Mouse (Mus musculus) embryonic facial prominence, embryonic 12.5 days (tissue): ENCODE measurements around the gene Clk3. TPM values are rescaled to one million over a fixed set of nuclear protein-coding genes. Genes with fewer than 3 reads are reported as not detected.

Source experiments
- ATAC-seq: fragments of 200-750 bp; cut with Nextera tagmentation; 2 replicates; pipeline ENCODE4 v1.8.0; 2017; ENCODE audit not compliant: insufficient number of reproducible peaks, insufficient read depth, low FRiP score, low TSS enrichment
- H3K27ac ChIP-seq: fragments of 300-500 bp; sonication (generic); 2 replicates; pipeline ENCODE4 v1.5.1; 2016; ENCODE audit warnings: mild to moderate bottlenecking
- H3K27me3 ChIP-seq: fragments of 300-500 bp; sonication (generic); 2 replicates; pipeline ENCODE4 v1.6.1; 2016; ENCODE audit warnings: mild to moderate bottlenecking, moderate library complexity
- H3K36me3 ChIP-seq: fragments of 300-500 bp; sonication (generic); 2 replicates; pipeline ENCODE4 v1.6.1; 2016; ENCODE audit warnings: mild to moderate bottlenecking
- H3K4me1 ChIP-seq: fragments of 300-500 bp; sonication (generic); 2 replicates; pipeline ENCODE4 v1.6.1; 2016
- H3K4me2 ChIP-seq: fragments of 300-500 bp; sonication (generic); replicated peaks from 2 replicates; pipeline ENCODE4 v1.6.1; 2016; ENCODE audit warnings: mild to moderate bottlenecking, moderate library complexity
- H3K4me3 ChIP-seq: fragments of 300-500 bp; sonication (generic); 2 replicates; pipeline ENCODE4 v1.5.1; 2016; ENCODE audit warnings: mild to moderate bottlenecking
- H3K9ac ChIP-seq: fragments of 300-500 bp; sonication (generic); 2 replicates; pipeline ENCODE4 v1.6.1; 2016; ENCODE audit warnings: mild to moderate bottlenecking, moderate library complexity
- H3K9me3 ChIP-seq: fragments of 300-500 bp; sonication (generic); 2 replicates; pipeline ENCODE4 v1.6.1; 2016; ENCODE audit warnings: mild to moderate bottlenecking, moderate library complexity
- WGBS: fragments of 180-500 bp; shearing (Covaris S2); methylation state at CpG from one replicate; pipeline ENCODE4 v1.1.7; 2016; 5-methylcytosine and 5-hydroxymethylcytosine counted together
- polyA plus RNA-seq: library from polyadenylated mRNA; unstranded; fragments of >200 nt; fragmentation: Nextera tagmentation; extraction: Ambion mirVana; gene quantifications from 2 replicates; pipeline ENCODE4 v1.2.1, GENCODE M21; 2016

The Clk3 gene
- polyA plus RNA-seq, 1 experiment from 2014 or later = 75.4 TPM

GRCm38 (mm10) chr9:57769539-57770069 lies 3.9 kb upstream of the Clk3 start:
- Histone ChIP-seq H3K4me1 (peaks cover 7% of the 10 kb centered on the region), H3K4me2 (no peak overlapping the region), H3K9ac (no peak overlapping the region), H3K9me3 (no peaks in the 10 kb centered on the region), H3K36me3 (no peaks in the 10 kb centered on the region), H3K27me3 (no peaks in the 10 kb centered on the region), H3K4me3 (no peak overlapping the region), H3K27ac (no peak overlapping the region; the same call in 1 of the 2 replicates)
- 67% methylated on average over 2 of the region's 2 CpGs for WGBS
- ATAC-seq = no peak

GRCm38 (mm10) chr9:57767231-57767630 lies 1.6 kb upstream of the Clk3 start:
- no peak overlapping the region for H3K4me2 ChIP-seq
- peaks cover 26% of the 10 kb centered on the region for H3K4me1 ChIP-seq
- no peaks in the 10 kb centered on the region for H3K9me3 ChIP-seq
- 93% methylated on average over 4 of the region's 4 CpGs for WGBS
- no peak for ATAC-seq
- no peak overlapping the region for H3K27ac ChIP-seq
- no peak overlapping the region for H3K4me3 ChIP-seq
- no peaks in the 10 kb centered on the region for H3K36me3 ChIP-seq
- no peaks in the 10 kb centered on the region for H3K27me3 ChIP-seq
- no peak overlapping the region for H3K9ac ChIP-seq

GRCm38 (mm10) chr9:57766431-57766830 lies 771 bp upstream of the Clk3 start:
- Histone ChIP-seq H3K4me1 (peaks cover 33% of the 10 kb centered on the region), H3K4me3 (peak overlapping the region; percentile 91), H3K27me3 (no peaks in the 10 kb centered on the region), H3K36me3 (peaks cover 3% of the 10 kb centered on the region; the same call in 1 of the 2 replicates), H3K9me3 (no peaks in the 10 kb centered on the region), H3K9ac (peak overlapping the region; percentile 93), H3K4me2 (peak overlapping the region; percentile 99), H3K27ac (0 out of 2 replicates have a peak overlapping the region, but pooled peaks have one; percentile 98)
- 36% methylated on average over 6 of the region's 6 CpGs for WGBS
- ATAC-seq = no peak

GRCm38 (mm10) chr9:57764974-57765363 lies 691 bp downstream of the Clk3 start:
- Histone ChIP-seq H3K9me3 (no peaks in the 10 kb centered on the region), H3K36me3 (peaks cover 17% of the 10 kb centered on the region), H3K9ac (peak overlapping the region; percentile 93), H3K27ac (peak overlapping the region; percentile 98), H3K4me3 (peak overlapping the region; percentile 91), H3K27me3 (no peaks in the 10 kb centered on the region), H3K4me2 (peak overlapping the region; percentile 99), H3K4me1 (peaks cover 33% of the 10 kb centered on the region)
- peak; percentile 91 for ATAC-seq
- WGBS = under 1% methylated on average over 45 of the region's 45 CpGs

- ATAC-seq = peak; percentile 36
- Histone ChIP-seq H3K36me3 (peaks cover 24% of the 10 kb centered on the region), H3K27ac (peak overlapping the region; percentile 98), H3K4me3 (peak overlapping the region; percentile 91), H3K4me1 (peaks cover 33% of the 10 kb centered on the region), H3K9ac (peak overlapping the region; percentile 93), H3K9me3 (no peaks in the 10 kb centered on the region), H3K4me2 (peak overlapping the region; percentile 99), H3K27me3 (no peaks in the 10 kb centered on the region)
- WGBS = under 1% methylated on average over 57 of the region's 57 CpGs
These were observed 1.3 kb downstream of the Clk3 start for GRCm38 (mm10) chr9:57764147-57764973.

GRCm38 (mm10) chr9:57762563-57762991 lies 3.1 kb downstream of the Clk3 start:
- no peak for ATAC-seq
- H3K4me1 ChIP-seq = peaks cover 33% of the 10 kb centered on the region
- H3K4me2 ChIP-seq = peak overlapping the region; percentile 99; the same call in 1 of the 2 replicates
- H3K27me3 ChIP-seq = no peaks in the 10 kb centered on the region
- H3K36me3 ChIP-seq = peaks cover 41% of the 10 kb centered on the region
- no peak overlapping the region for H3K4me3 ChIP-seq
- H3K27ac ChIP-seq = 0 out of 2 replicates have a peak overlapping the region, but pooled peaks have one; percentile 12
- H3K9ac ChIP-seq = no peak overlapping the region
- 64% methylated on average over 6 of the region's 6 CpGs for WGBS
- no peaks in the 10 kb centered on the region for H3K9me3 ChIP-seq

- Histone ChIP-seq H3K27me3 (no peaks in the 10 kb centered on the region), H3K4me2 (peak overlapping the region; percentile 99; the same call in 1 of the 2 replicates), H3K9me3 (no peaks in the 10 kb centered on the region), H3K4me3 (no peak overlapping the region), H3K9ac (no peak overlapping the region), H3K27ac (0 out of 2 replicates have a peak overlapping the region, but pooled peaks have one; percentile 12), H3K36me3 (peaks cover 47% of the 10 kb centered on the region), H3K4me1 (peaks cover 33% of the 10 kb centered on the region)
- ATAC-seq = no peak
- 89% methylated on average over 13 of the region's 13 CpGs for WGBS
These were observed 3.8 kb downstream of the Clk3 start for GRCm38 (mm10) chr9:57761563-57762551.

GRCm38 (mm10) chr9:57760416-57761146 lies 5.1 kb downstream of the Clk3 start:
- H3K9me3 ChIP-seq = no peaks in the 10 kb centered on the region

GRCm38 (mm10) chr9:57759289-57759688 lies 6.4 kb downstream of the Clk3 start:
- H3K4me3 ChIP-seq = no peak overlapping the region
- H3K4me2 ChIP-seq = no peak overlapping the region
- peaks cover 66% of the 10 kb centered on the region for H3K36me3 ChIP-seq
- H3K9me3 ChIP-seq = no peaks in the 10 kb centered on the region
- peaks cover 26% of the 10 kb centered on the region for H3K4me1 ChIP-seq
- no peaks in the 10 kb centered on the region for H3K27me3 ChIP-seq
- ATAC-seq = no peak
- 26% methylated on average over 6 of the region's 6 CpGs for WGBS
- no peak overlapping the region for H3K27ac ChIP-seq
- no peak overlapping the region for H3K9ac ChIP-seq

More at GRCm38 (mm10) chr9:57760416-57761146, 5.1 kb downstream of the Clk3 start:
- no peak overlapping the region for H3K4me2 ChIP-seq
- H3K27ac ChIP-seq = no peak overlapping the region
- no peaks in the 10 kb centered on the region for H3K27me3 ChIP-seq
- ATAC-seq = no peak
- H3K4me3 ChIP-seq = no peak overlapping the region
- peaks cover 53% of the 10 kb centered on the region for H3K36me3 ChIP-seq
- no peak overlapping the region for H3K9ac ChIP-seq
- H3K4me1 ChIP-seq = peaks cover 26% of the 10 kb centered on the region
- WGBS = 93% methylated on average over 24 of the region's 24 CpGs

GRCm38 (mm10) chr9:57758528-57758927 lies 7.1 kb downstream of the Clk3 start:
- Histone ChIP-seq H3K9me3 (no peaks in the 10 kb centered on the region), H3K27ac (no peak overlapping the region), H3K4me1 (peaks cover 20% of the 10 kb centered on the region), H3K36me3 (peaks cover 73% of the 10 kb centered on the region), H3K9ac (no peak overlapping the region), H3K4me3 (no peak overlapping the region), H3K4me2 (no peak overlapping the region), H3K27me3 (no peaks in the 10 kb centered on the region)
- no peak for ATAC-seq
- 88% methylated on average over 22 of the region's 22 CpGs for WGBS
